Mouse (Mus musculus) neural tube, embryonic 14.5 days (tissue): ENCODE measurements around the gene Hgd. TPM values are rescaled to one million over a fixed set of nuclear protein-coding genes. Genes with fewer than 3 reads are reported as not detected.

Experiments used
- ATAC-seq: fragments of 200-750 bp; cut with Nextera tagmentation; 2 replicates; pipeline ENCODE4 v1.8.0; 2017; ENCODE audit warnings: low read depth, mild to moderate bottlenecking, moderate TSS enrichment, moderate library complexity
- H3K27ac ChIP-seq: fragments of 300-500 bp; sonication (generic); 2 replicates; pipeline ENCODE4 v1.5.1; 2014; ENCODE audit warnings: low read depth, mild to moderate bottlenecking, control low read depth, low read length, moderate library complexity, mixed read lengths
- H3K27me3 ChIP-seq: fragments of 300-500 bp; sonication (generic); 2 replicates; pipeline ENCODE4 v1.6.1; 2014; ENCODE audit warnings: low read length; ENCODE audit not compliant: control insufficient read depth, insufficient read depth
- H3K36me3 ChIP-seq: fragments of 300-500 bp; sonication (generic); 2 replicates; pipeline ENCODE4 v1.6.1; 2014; ENCODE audit warnings: low read length, mixed read lengths; ENCODE audit not compliant: control insufficient read depth, insufficient read depth
- H3K4me1 ChIP-seq: fragments of 300-500 bp; sonication (generic); 2 replicates; pipeline ENCODE4 v1.6.1; 2014; ENCODE audit warnings: low read length; ENCODE audit not compliant: control insufficient read depth, insufficient read depth
- H3K4me2 ChIP-seq: fragments of 300-500 bp; sonication (generic); 2 replicates; pipeline ENCODE4 v1.6.1; 2014; ENCODE audit warnings: mild to moderate bottlenecking, low read depth, low read length, control low read depth
- H3K4me3 ChIP-seq: fragments of 300-500 bp; sonication (generic); 2 replicates; pipeline ENCODE4 v1.5.1; 2014; ENCODE audit warnings: low read depth, low read length, control low read depth, mixed read lengths
- H3K9ac ChIP-seq: fragments of 300-500 bp; sonication (generic); replicated peaks from 2 replicates; pipeline ENCODE4 v1.6.1; 2014; ENCODE audit warnings: low read depth, mild to moderate bottlenecking, control low read depth, low read length, mixed read lengths
- H3K9me3 ChIP-seq: fragments of 300-500 bp; sonication (generic); 2 replicates; pipeline ENCODE4 v1.6.1; 2016; ENCODE audit warnings: low read length; ENCODE audit not compliant: control insufficient read depth
- WGBS: fragments of 180-500 bp; shearing (Covaris S2); extraction: QIAGEN DNeasy Blood & Tissue Kit; methylation state at CpG from one replicate; pipeline ENCODE4 v1.1.7; 2014; 5-methylcytosine and 5-hydroxymethylcytosine counted together
- polyA plus RNA-seq: library from polyadenylated mRNA; unstranded; fragments of >200 nt; fragmentation: Nextera tagmentation; extraction: Ambion mirVana; gene quantifications from 2 replicates; pipeline ENCODE4 v1.2.1, GENCODE M21; 2014

The Hgd gene
- polyA plus RNA-seq, 1 experiment from 2014 or later = not detected

DNA sequence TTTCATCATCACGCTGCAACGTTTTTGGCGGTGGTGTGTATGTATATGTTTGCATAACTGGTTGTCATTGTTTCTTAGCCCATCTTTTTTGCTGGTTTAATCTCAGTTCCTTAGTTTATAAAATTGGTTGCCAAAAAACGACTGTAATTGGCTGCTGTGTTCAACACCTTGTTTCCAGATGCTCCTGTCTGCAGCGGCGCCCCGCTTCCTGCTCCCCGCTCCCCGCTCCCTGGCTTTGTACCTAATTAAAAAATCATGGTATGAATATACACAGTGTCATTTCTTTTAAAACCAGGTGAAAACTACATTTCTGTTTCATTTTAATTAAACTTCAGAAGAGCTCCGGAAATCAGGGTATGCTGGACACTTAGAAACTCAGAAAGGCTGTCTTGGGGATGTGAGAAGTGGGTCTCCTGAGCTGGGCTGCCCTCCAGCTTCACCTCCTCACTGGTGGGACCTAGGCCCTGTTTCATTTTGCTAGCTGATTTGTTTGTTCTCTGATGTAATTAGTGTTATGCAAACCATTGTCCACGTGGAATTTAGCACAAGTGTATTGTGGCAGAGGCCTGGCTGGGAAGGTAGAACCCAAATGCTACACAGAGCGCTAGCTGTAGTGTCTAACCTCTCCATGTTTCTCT is 7.7 kb upstream of the Hgd start:
- WGBS = 87% methylated on average over 12 of the region's 12 CpGs
- Histone ChIP-seq H3K4me3 (no peak overlapping the region), H3K4me1 (no peaks in the 10 kb centered on the region), H3K27me3 (no peaks in the 10 kb centered on the region), H3K36me3 (no peaks in the 10 kb centered on the region), H3K9me3 (no peaks in the 10 kb centered on the region), H3K4me2 (no peak overlapping the region), H3K27ac (no peak overlapping the region), H3K9ac (no peak overlapping the region)
- ATAC-seq = no peak

DNA sequence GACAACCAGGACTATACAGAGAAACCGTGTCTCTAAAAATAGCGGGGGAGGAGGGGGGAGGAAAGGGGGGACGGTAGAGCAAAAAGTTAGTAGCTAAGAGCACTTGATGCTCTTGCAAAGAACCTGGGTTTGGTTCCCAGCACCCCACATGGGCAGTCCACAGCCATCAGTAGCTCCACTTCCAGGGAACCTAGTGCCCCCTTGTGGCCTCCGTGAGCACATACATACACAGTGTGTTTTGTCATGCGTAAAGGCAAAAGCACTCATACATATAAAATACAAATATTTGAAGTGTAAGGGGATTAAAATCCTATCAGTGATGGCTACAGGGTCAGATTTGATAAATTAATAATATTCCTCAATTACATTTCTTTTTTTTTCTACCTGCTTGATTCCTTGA is 6.9 kb upstream of the Hgd start:
- no peaks in the 10 kb centered on the region for H3K36me3 ChIP-seq
- no peak for ATAC-seq
- no peaks in the 10 kb centered on the region for H3K4me1 ChIP-seq
- WGBS = 98% methylated on average over 5 of the region's 5 CpGs
- no peaks in the 10 kb centered on the region for H3K27me3 ChIP-seq
- H3K27ac ChIP-seq = no peak overlapping the region
- H3K9ac ChIP-seq = no peak overlapping the region
- H3K4me2 ChIP-seq = no peak overlapping the region
- no peak overlapping the region for H3K4me3 ChIP-seq
- no peaks in the 10 kb centered on the region for H3K9me3 ChIP-seq

DNA sequence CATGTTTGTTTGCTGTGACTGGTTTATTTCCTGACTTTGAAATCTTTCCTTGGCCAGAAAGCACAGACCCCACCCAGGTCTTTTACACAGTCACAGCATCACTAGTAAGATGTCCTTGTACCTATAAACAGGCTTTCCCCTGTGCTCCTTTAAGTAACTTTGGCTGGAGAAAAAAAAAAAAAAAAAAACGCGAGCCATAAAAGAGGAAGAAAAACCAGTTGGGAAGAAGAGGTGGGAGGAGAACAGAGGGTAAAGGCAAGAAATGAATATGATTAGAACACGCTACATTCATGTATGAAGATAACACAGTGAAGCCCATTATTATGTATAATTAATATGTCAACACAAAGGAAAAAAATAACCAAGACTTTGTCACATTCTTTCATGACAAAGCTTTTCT is 4.6 kb upstream of the Hgd start:
- no peak overlapping the region for H3K4me3 ChIP-seq
- H3K9me3 ChIP-seq = no peaks in the 10 kb centered on the region
- no peak overlapping the region for H3K4me2 ChIP-seq
- no peak overlapping the region for H3K9ac ChIP-seq
- no peaks in the 10 kb centered on the region for H3K27me3 ChIP-seq
- H3K27ac ChIP-seq = no peak overlapping the region
- no peak for ATAC-seq
- no peaks in the 10 kb centered on the region for H3K4me1 ChIP-seq
- 92% methylated on average over 2 of the region's 3 CpGs for WGBS
- no peaks in the 10 kb centered on the region for H3K36me3 ChIP-seq

DNA sequence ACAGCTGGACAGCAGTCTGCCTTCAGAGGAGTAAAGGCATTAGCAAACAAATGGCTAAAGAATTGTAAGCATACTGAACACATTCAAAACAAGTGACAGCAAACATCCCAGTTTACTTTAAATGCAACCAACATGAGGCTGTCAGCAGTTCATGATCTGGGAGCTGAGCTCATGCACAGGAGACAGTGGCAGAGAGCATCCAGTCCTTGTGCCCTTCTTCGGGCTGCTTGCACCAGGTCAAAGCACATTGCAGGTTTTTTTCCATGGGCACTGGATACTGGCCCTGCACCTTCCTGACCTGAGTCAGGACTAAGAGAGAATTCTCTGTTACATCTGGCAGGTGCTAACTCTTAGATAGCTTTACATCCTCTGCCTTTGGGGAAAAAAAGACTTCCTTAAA is 362 bp upstream of the Hgd start:
- H3K4me1 ChIP-seq = peaks cover 4% of the 10 kb centered on the region
- H3K27ac ChIP-seq = no peak overlapping the region
- H3K27me3 ChIP-seq = no peaks in the 10 kb centered on the region
- H3K36me3 ChIP-seq = no peaks in the 10 kb centered on the region
- 84% methylated on average over 1 of the region's 1 CpGs for WGBS
- H3K4me2 ChIP-seq = no peak overlapping the region
- H3K9me3 ChIP-seq = no peaks in the 10 kb centered on the region
- ATAC-seq = no peak
- H3K9ac ChIP-seq = no peak overlapping the region
- H3K4me3 ChIP-seq = no peak overlapping the region

- Histone ChIP-seq H3K27ac (no peak overlapping the region), H3K36me3 (no peaks in the 10 kb centered on the region), H3K27me3 (no peaks in the 10 kb centered on the region), H3K4me1 (peaks cover 4% of the 10 kb centered on the region), H3K9me3 (no peaks in the 10 kb centered on the region), H3K4me2 (no peak overlapping the region), H3K4me3 (no peak overlapping the region), H3K9ac (no peak overlapping the region)
- whole genome bisulfite sequencing = 92% methylated on average over 4 of the region's 4 CpGs
- ATAC-seq = no peak
These were observed 698 bp downstream of the Hgd start for GRCm38 (mm10) chr16:37580651-37581050.

- Histone ChIP-seq H3K4me3 (no peak overlapping the region), H3K4me1 (peaks cover 4% of the 10 kb centered on the region), H3K36me3 (no peaks in the 10 kb centered on the region), H3K27ac (no peak overlapping the region), H3K4me2 (no peak overlapping the region), H3K9ac (no peak overlapping the region), H3K27me3 (no peaks in the 10 kb centered on the region), H3K9me3 (no peaks in the 10 kb centered on the region)
- no peak for ATAC-seq
- WGBS = 46% methylated on average over 3 of the region's 3 CpGs
These were observed 1.9 kb downstream of the Hgd start for GRCm38 (mm10) chr16:37581901-37582300.

DNA sequence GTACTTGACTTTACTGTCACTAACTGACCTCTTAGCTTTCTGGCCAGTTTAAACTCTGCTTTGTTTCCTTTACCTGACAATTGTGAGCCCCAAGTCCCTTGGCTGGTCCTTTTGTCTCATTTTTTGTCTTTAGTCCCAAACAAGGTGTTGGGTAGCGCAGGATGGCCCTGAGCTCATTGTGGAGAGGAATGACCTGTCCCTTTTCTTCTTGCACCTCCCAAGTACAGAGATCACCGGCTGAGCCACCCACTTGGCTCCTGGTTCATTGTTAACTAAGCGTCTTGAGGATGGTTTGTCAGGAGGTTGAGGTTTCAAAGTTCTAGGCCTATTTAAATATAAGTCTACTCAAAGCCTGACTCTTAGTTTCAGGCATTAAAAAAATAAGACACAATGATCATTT is 3.4 kb downstream of the Hgd start:
- WGBS = 72% methylated on average over 3 of the region's 3 CpGs
- H3K27ac ChIP-seq = peak overlapping the region; percentile 92
- no peaks in the 10 kb centered on the region for H3K9me3 ChIP-seq
- H3K4me3 ChIP-seq = no peak overlapping the region
- peak overlapping the region; percentile 45; the same call in 1 of the 2 replicates for H3K4me2 ChIP-seq
- ATAC-seq = no peak
- no peak overlapping the region for H3K9ac ChIP-seq
- peaks cover 4% of the 10 kb centered on the region for H3K4me1 ChIP-seq
- H3K36me3 ChIP-seq = no peaks in the 10 kb centered on the region
- no peaks in the 10 kb centered on the region for H3K27me3 ChIP-seq

GRCm38 (mm10) chr16:37583801-37584200 is 3.8 kb downstream of the Hgd start:
- Histone ChIP-seq H3K36me3 (no peaks in the 10 kb centered on the region), H3K27me3 (no peaks in the 10 kb centered on the region), H3K4me1 (peaks cover 4% of the 10 kb centered on the region), H3K9ac (no peak overlapping the region; the same call in 1 of the 2 replicates), H3K27ac (peak overlapping the region; percentile 92), H3K4me2 (peak overlapping the region; percentile 45; the same call in 1 of the 2 replicates), H3K4me3 (no peak overlapping the region; the same call in 1 of the 2 replicates), H3K9me3 (no peaks in the 10 kb centered on the region)
- 26% methylated on average over 6 of the region's 6 CpGs for WGBS
- no peak for ATAC-seq

GRCm38 (mm10) chr16:37584218-37585035 is 4.5 kb downstream of the Hgd start:
- peak overlapping the region; percentile 92 for H3K27ac ChIP-seq
- no peaks in the 10 kb centered on the region for H3K27me3 ChIP-seq
- H3K9ac ChIP-seq = peak overlapping the region; percentile 46
- no peaks in the 10 kb centered on the region for H3K36me3 ChIP-seq
- H3K4me1 ChIP-seq = peaks cover 4% of the 10 kb centered on the region
- no peaks in the 10 kb centered on the region for H3K9me3 ChIP-seq
- WGBS = 1% methylated on average over 25 of the region's 25 CpGs
- peak; percentile 85 for ATAC-seq
- H3K4me3 ChIP-seq = peak overlapping the region; percentile 16; the same call in 1 of the 2 replicates
- H3K4me2 ChIP-seq = peak overlapping the region; percentile 45
